Mouse (Mus musculus): ENCODE results near the gene Lhx2. TPM values are rescaled to one million over a fixed set of nuclear protein-coding genes. Genes with fewer than 3 reads are reported as not detected.

The Lhx2 gene
- polyA plus RNA-seq, 1 experiment from 2014 or later, result 37.1 TPM

DNA sequence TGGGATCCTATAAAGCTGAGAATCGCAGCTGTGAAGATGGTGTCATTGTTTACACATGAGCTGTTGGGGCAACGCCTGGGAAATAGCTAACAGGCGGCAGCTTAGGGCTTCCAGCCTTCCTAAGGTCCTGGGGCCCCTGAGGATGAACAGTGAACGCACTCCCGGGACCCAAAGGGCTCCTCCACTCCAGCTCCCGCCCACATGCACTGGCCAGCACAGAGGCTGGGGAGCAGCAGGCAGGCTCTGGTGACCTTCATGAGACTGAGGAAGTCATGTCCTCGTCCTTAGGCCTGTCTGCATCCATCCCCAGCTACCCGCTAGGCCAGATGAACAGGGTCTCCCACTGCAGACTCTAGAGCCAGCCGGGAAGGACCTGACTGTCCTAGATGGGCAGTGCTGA is 27.9 kb downstream of the Lhx2 start:
- H3K27me3 ChIP-seq (ENCODE audit: control insufficient read depth, insufficient read depth, low read depth, low read length), result peaks cover 27% of the 10 kb centered on the region
- peaks cover 7% of the 10 kb centered on the region for H3K4me1 ChIP-seq (ENCODE audit: control insufficient read depth, insufficient read depth, low read length)
- 22% methylated on average over 9 of the region's 9 CpGs for WGBS
- ATAC-seq, result no peak; the same call in 1 of the 2 replicates
- H3K4me2 ChIP-seq (ENCODE audit: low read length), result no peak overlapping the region
- H3K4me3 ChIP-seq (ENCODE audit: low read depth, low read length), result no peak overlapping the region
- no peak overlapping the region for H3K27ac ChIP-seq (ENCODE audit: low read length)
- H3K9ac ChIP-seq (ENCODE audit: low read depth, low read length), result 0 out of 2 replicates have a peak overlapping the region, but pooled peaks have one; percentile 1
- no peaks in the 10 kb centered on the region for H3K36me3 ChIP-seq (ENCODE audit: control insufficient read depth, insufficient read depth, low read length)
- H3K9me3 ChIP-seq (replicated peaks; ENCODE audit: control insufficient read depth, low read length, poor library complexity, severe bottlenecking), result no peaks in the 10 kb centered on the region

- H3K36me3 ChIP-seq (ENCODE audit: control insufficient read depth, insufficient read depth, low read length), result no peaks in the 10 kb centered on the region
- peak overlapping the region; percentile 33; the same call in 1 of the 2 replicates for H3K27ac ChIP-seq (ENCODE audit: low read length)
- H3K9ac ChIP-seq (ENCODE audit: low read depth, low read length), result no peak overlapping the region
- whole genome bisulfite sequencing, result 52% methylated on average over 5 of the region's 5 CpGs
- peaks cover 23% of the 10 kb centered on the region for H3K27me3 ChIP-seq (ENCODE audit: control insufficient read depth, insufficient read depth, low read depth, low read length)
- no peak overlapping the region for H3K4me2 ChIP-seq (ENCODE audit: low read length)
- no peak for ATAC-seq
- H3K4me3 ChIP-seq (ENCODE audit: low read depth, low read length), result no peak overlapping the region
- no peaks in the 10 kb centered on the region for H3K9me3 ChIP-seq (replicated peaks; ENCODE audit: control insufficient read depth, low read length, poor library complexity, severe bottlenecking)
- H3K4me1 ChIP-seq (ENCODE audit: control insufficient read depth, insufficient read depth, low read length), result peaks cover 7% of the 10 kb centered on the region
These were observed 28.8 kb downstream of the Lhx2 start for GRCm38 (mm10) chr2:38367852-38368251.

DNA sequence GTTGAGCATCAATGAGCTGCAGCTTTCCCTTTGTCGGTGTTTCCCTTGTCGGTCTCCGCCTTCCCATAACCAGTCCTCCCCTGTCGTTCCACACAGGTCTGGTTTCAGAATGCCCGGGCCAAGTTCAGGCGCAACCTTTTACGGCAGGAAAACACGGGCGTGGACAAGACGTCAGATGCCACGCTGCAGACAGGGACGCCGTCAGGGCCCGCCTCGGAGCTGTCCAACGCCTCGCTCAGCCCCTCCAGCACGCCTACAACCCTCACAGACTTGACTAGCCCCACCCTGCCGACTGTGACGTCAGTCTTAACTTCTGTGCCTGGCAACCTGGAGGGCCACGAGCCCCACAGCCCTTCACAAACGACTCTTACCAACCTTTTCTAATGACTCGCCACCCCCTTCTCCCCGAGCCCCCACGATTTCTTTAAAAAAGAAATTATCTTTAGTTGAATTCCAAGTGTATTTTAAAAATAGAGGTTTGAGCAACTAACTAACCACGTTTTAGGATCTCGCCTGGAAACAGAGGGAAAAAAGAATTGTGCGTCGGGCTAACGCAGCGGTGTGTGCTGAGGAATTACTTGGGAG is 29.8 kb downstream of the Lhx2 start:
- H3K9ac ChIP-seq (ENCODE audit: low read depth, low read length), result no peak overlapping the region
- H3K4me2 ChIP-seq (ENCODE audit: low read length), result peak overlapping the region; percentile 28; the same call in 1 of the 2 replicates
- H3K4me1 ChIP-seq (ENCODE audit: control insufficient read depth, insufficient read depth, low read length), result peaks cover 7% of the 10 kb centered on the region
- no peak for ATAC-seq
- peaks cover 29% of the 10 kb centered on the region for H3K27me3 ChIP-seq (ENCODE audit: control insufficient read depth, insufficient read depth, low read depth, low read length)
- H3K36me3 ChIP-seq (ENCODE audit: control insufficient read depth, insufficient read depth, low read length), result no peaks in the 10 kb centered on the region
- WGBS, result 18% methylated on average over 31 of the region's 31 CpGs
- H3K9me3 ChIP-seq (replicated peaks; ENCODE audit: control insufficient read depth, low read length, poor library complexity, severe bottlenecking), result no peaks in the 10 kb centered on the region
- no peak overlapping the region for H3K4me3 ChIP-seq (ENCODE audit: low read depth, low read length)
- no peak overlapping the region for H3K27ac ChIP-seq (ENCODE audit: low read length)

- Histone ChIP-seq H3K27me3 (ENCODE audit: control insufficient read depth, insufficient read depth, low read depth, low read length) (peaks cover 26% of the 10 kb centered on the region), H3K27ac (ENCODE audit: low read length) (no peak overlapping the region), H3K4me2 (ENCODE audit: low read length) (peak overlapping the region; percentile 25; the same call in 1 of the 2 replicates), H3K9me3 (replicated peaks; ENCODE audit: control insufficient read depth, low read length, poor library complexity, severe bottlenecking) (no peaks in the 10 kb centered on the region), H3K4me3 (ENCODE audit: low read depth, low read length) (no peak overlapping the region), H3K9ac (ENCODE audit: low read depth, low read length) (no peak overlapping the region), H3K4me1 (ENCODE audit: control insufficient read depth, insufficient read depth, low read length) (peaks cover 8% of the 10 kb centered on the region; the same call in 1 of the 2 replicates), H3K36me3 (ENCODE audit: control insufficient read depth, insufficient read depth, low read length) (no peaks in the 10 kb centered on the region)
- WGBS, result 3% methylated on average over 20 of the region's 20 CpGs
- no peak for ATAC-seq
These were observed 36.7 kb downstream of the Lhx2 start for GRCm38 (mm10) chr2:38375606-38376304.

DNA sequence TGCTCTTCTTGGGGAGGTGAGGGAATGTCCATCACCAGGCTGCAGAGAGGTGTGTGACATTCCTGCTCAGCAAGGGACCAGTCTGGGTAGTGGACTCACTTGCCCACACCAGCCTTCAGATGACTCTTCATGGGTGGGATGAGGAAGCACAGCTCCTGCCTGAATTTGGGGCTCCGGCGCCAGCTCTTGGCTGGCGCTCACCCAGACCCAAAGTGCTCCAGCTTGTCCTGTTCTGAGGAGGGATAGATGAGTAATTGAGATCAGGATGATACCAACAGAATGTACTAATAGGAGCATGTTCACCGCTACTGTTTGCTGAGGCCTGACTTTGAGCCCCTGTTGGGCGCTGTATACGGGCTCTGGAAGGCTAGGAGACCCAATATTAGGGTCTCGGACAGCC is 38.2 kb downstream of the Lhx2 start:
- no peaks in the 10 kb centered on the region for H3K36me3 ChIP-seq (ENCODE audit: control insufficient read depth, insufficient read depth, low read length)
- peaks cover 23% of the 10 kb centered on the region for H3K27me3 ChIP-seq (ENCODE audit: control insufficient read depth, insufficient read depth, low read depth, low read length)
- no peak overlapping the region for H3K9ac ChIP-seq (ENCODE audit: low read depth, low read length)
- ATAC-seq, result no peak
- H3K27ac ChIP-seq (ENCODE audit: low read length), result no peak overlapping the region
- no peak overlapping the region for H3K4me2 ChIP-seq (ENCODE audit: low read length)
- WGBS, result 84% methylated on average over 7 of the region's 7 CpGs
- H3K9me3 ChIP-seq (replicated peaks; ENCODE audit: control insufficient read depth, low read length, poor library complexity, severe bottlenecking), result no peaks in the 10 kb centered on the region
- H3K4me3 ChIP-seq (ENCODE audit: low read depth, low read length), result no peak overlapping the region
- H3K4me1 ChIP-seq (ENCODE audit: control insufficient read depth, insufficient read depth, low read length), result peaks cover 8% of the 10 kb centered on the region; the same call in 1 of the 2 replicates

DNA sequence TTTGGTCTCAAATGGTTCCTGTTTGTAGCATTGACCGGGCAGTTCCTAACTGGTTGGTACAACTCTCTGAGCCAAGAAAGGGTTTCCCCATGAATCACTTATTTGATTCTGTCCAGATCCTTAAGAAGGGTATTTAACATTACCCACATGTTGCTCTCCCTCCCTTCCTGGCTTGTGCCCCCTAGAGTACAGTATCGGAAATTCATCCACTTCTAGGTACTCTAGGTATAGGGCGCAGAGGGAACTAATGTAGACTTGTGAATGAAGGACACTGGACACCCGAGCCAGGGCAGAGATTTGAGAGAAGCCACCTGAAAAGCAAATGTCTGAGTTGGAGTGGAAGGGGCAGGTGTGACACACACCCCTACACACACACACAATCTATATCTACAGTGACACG is 39.3 kb downstream of the Lhx2 start:
- Histone ChIP-seq H3K36me3 (ENCODE audit: control insufficient read depth, insufficient read depth, low read length) (no peaks in the 10 kb centered on the region), H3K4me3 (ENCODE audit: low read depth, low read length) (no peak overlapping the region), H3K9ac (ENCODE audit: low read depth, low read length) (no peak overlapping the region), H3K4me1 (ENCODE audit: control insufficient read depth, insufficient read depth, low read length) (peaks cover 8% of the 10 kb centered on the region; the same call in 1 of the 2 replicates), H3K27ac (ENCODE audit: low read length) (no peak overlapping the region), H3K9me3 (replicated peaks; ENCODE audit: control insufficient read depth, low read length, poor library complexity, severe bottlenecking) (no peaks in the 10 kb centered on the region), H3K4me2 (ENCODE audit: low read length) (no peak overlapping the region), H3K27me3 (ENCODE audit: control insufficient read depth, insufficient read depth, low read depth, low read length) (peaks cover 20% of the 10 kb centered on the region)
- WGBS, result 25% methylated on average over 5 of the region's 5 CpGs
- no peak for ATAC-seq

GRCm38 (mm10) chr2:38378849-38379545 is 39.9 kb downstream of the Lhx2 start:
- H3K4me2 ChIP-seq (ENCODE audit: low read length), result peak overlapping the region; percentile 55
- H3K4me1 ChIP-seq (ENCODE audit: control insufficient read depth, insufficient read depth, low read length), result peaks cover 8% of the 10 kb centered on the region; the same call in 1 of the 2 replicates
- H3K27me3 ChIP-seq (ENCODE audit: control insufficient read depth, insufficient read depth, low read depth, low read length), result peaks cover 15% of the 10 kb centered on the region
- H3K27ac ChIP-seq (ENCODE audit: low read length), result no peak overlapping the region
- H3K4me3 ChIP-seq (ENCODE audit: low read depth, low read length), result peak overlapping the region; percentile 25
- WGBS, result 4% methylated on average over 28 of the region's 29 CpGs
- H3K36me3 ChIP-seq (ENCODE audit: control insufficient read depth, insufficient read depth, low read length), result no peaks in the 10 kb centered on the region
- ATAC-seq, result peak; percentile 39; the same call in 1 of the 2 replicates
- no peaks in the 10 kb centered on the region for H3K9me3 ChIP-seq (replicated peaks; ENCODE audit: control insufficient read depth, low read length, poor library complexity, severe bottlenecking)
- H3K9ac ChIP-seq (ENCODE audit: low read depth, low read length), result peak overlapping the region; percentile 38

- Histone ChIP-seq H3K27me3 (ENCODE audit: control insufficient read depth, insufficient read depth, low read depth, low read length) (peaks cover 14% of the 10 kb centered on the region), H3K9ac (ENCODE audit: low read depth, low read length) (peak overlapping the region; percentile 38), H3K4me3 (ENCODE audit: low read depth, low read length) (peak overlapping the region; percentile 25), H3K4me2 (ENCODE audit: low read length) (peak overlapping the region; percentile 55), H3K9me3 (replicated peaks; ENCODE audit: control insufficient read depth, low read length, poor library complexity, severe bottlenecking) (no peaks in the 10 kb centered on the region), H3K4me1 (ENCODE audit: control insufficient read depth, insufficient read depth, low read length) (peaks cover 8% of the 10 kb centered on the region; the same call in 1 of the 2 replicates), H3K36me3 (ENCODE audit: control insufficient read depth, insufficient read depth, low read length) (no peaks in the 10 kb centered on the region), H3K27ac (ENCODE audit: low read length) (no peak overlapping the region)
- 10% methylated on average over 4 of the region's 4 CpGs for WGBS
- no peak; the same call in 1 of the 2 replicates for ATAC-seq
These were observed 40.4 kb downstream of the Lhx2 start for GRCm38 (mm10) chr2:38379546-38379870.
